Mouse (Mus musculus) left cerebral cortex, postnatal 36 days (tissue): ENCODE data around the gene Myoc. TPM values are rescaled to one million over a fixed set of nuclear protein-coding genes. Genes with fewer than 3 reads are reported as not detected.
"Not testable (repeated sequence)": the region's sequence is repeated elsewhere in the genome, so short reads cannot be mapped to it uniquely, and the experiment has no call there.

Source experiments
- DNase-seq, 2 experiments: peaks; one replicate each; pipeline ENCODE4 v3.0.0; 2021 to 2022; ENCODE audit warnings: low spot score in 2 of 2, mixed read lengths in 1 of 2
- intact Hi-C: fragments of 180-260 bp; cut with DNase I; formaldehyde crosslinking; loops from one replicate; pipeline ENCODE4 v1.15.1; 2025
- total RNA-seq, 2 experiments: library from RNA; stranded (reverse); gene quantifications; 2 replicates each; pipeline ENCODE4 v1.2.3; 2021

The Myoc gene
- 1 to 10 TPM; 4.1 to 5.9 TPM for total RNA-seq

DNA sequence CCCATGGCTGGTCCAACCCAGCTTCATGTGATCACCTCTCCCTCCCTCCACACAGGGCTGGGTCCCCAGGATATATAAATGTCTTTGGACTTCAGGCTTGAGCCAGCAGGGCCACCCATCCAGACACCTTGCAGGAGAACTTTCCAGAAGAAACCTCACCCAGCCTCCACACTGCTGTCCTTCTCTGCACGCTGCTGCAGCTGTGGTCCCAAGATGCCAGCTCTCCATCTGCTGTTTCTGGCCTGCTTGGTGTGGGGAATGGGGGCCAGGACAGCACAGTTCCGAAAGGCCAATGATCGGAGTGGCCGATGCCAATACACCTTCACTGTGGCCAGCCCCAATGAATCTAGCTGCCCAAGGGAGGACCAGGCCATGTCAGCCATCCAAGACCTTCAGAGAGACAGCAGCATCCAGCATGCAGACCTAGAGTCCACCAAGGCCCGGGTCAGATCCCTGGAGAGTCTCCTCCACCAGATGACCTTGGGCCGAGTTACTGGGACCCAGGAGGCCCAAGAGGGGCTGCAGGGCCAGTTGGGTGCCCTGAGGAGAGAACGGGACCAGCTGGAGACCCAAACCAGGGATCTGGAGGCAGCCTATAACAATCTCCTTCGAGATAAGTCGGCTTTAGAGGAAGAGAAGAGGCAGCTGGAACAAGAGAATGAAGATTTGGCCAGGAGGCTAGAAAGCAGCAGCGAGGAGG, at the start of gene Myoc:
Gene Myoc (plus strand): TSS at position 105 of the 700 bp plus-strand sequence.
- no peak for DNase-seq
- intact Hi-C loops, result no loop called here

DNA sequence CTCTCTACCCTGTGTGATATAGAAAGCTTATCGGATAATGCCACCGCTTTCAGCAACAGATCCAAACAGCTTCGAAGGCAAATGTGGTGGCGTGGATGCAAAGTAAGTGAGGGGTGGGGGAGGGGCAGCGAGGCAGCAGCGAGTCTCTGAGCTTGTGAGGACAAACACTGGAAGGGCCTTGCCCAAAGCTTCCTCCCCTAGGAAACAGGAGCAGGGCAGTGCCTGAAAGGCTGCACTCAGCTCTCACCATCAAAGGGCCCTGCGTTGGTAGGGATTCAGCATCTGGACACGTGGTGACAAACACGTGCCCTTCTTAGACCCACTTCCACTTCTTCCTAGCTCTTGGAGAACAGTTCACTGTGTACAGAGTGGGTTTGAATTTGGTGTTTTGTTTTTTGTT, 49.5 kb upstream of the Myoc start:
- intact Hi-C loops, result no loop called here
- no peak for DNase-seq

DNA sequence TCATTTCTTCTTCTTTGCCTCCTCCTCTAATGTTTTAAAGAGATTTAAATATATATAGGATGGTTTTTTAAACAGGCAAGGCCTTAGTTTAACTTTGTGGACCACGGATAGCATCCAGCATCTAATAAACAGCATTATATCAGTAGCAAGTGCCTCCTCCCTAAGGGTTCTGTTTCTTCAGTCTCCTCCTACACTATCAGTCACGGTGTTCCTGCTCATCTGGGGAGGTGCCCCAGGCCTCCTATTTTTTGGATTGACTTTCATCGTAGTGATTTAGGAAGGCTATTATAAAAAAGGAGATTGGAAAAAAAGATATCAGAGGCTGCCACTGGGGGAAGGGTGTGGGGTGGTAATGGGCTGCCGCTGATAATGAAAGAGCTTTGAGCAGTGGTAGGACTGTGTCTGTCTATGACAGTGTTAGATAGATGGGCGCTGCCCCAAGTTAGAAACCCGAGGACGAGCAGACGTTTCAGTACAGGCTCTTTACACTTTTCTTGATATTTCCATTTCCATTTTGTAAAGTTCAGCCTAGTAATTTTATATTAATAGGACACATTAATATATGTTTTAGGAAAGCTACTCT, 48.4 kb upstream of the Myoc start:
- intact Hi-C loops, result no loop called here
- DNase-seq, result no peak

DNA sequence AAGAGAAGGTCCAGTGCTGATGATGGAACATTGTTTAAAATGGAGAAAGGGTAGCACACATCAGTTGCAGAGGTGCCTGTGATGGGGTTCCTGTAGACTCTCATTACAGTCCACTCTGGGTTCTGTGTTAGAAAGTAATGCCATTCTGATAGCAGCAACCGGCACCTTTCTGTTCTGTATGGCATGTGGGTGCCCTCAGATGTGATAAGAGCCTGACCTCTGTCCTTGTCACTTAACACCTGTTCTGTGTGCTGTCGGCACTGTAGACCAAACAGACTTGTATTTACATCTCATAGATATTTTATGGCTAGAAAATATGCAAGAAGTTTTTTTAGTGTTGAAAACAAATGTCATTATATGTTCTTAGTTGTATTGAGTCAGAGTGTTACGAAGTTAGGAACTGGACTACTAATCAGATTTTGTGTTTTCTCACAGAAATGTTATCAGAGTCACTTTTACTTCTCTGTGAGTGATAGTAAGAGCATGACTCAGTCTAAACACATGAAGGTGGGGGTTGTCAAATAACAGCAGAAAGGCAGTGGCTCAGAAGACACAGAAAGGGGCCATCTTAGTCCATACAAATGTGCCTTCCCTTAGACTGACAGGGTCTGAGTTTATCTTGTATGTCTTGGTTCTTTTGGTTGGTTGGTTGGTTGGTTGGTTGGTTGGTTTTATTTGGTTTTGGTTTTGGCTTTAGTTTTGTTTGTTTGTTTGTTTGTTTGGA, 41.4 kb upstream of the Myoc start:
- intact Hi-C loops, result no loop called here
- DNase-seq, result no peak

DNA sequence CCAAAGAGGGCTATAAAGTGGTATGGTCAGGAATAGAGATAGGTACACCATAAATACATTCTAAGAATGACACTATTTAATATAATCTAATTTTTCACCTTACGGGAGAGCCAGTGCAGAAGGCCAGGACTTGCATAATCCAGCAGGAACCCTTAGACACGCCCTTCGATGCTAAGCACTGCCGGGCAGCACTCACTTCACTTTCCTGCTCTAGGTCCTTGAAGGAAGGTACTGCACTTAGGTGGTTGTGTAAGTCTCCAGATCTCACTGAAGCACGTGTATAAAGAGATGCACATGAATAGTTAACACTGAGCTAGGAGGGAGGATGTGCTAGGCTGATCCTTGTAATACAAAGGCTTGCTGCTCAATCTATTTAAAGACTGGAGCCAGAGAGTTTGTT, 39.3 kb upstream of the Myoc start:
- intact Hi-C loops, result no loop called here
- DNase-seq, result no peak

DNA sequence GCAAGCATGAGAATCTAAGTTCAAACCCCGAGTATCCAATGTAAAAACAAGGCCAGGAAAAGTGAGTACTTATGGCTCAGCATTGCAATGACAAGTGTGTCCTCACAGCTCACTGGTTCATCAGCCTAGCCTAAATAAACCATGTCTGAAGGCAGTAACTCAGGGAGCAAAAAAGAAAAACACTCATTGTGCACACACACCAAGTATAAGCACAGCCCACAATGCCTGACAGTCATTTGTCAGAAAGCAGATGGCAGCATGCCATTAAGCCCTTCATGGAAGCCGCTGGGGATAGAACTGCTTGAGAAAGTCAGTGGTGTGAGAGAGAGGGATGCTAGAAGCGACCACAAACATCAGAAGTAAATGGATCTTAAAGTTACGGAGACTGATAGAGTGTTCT, 37.7 kb upstream of the Myoc start:
- intact Hi-C loops, result no loop called here
- DNase-seq, result no peak

DNA sequence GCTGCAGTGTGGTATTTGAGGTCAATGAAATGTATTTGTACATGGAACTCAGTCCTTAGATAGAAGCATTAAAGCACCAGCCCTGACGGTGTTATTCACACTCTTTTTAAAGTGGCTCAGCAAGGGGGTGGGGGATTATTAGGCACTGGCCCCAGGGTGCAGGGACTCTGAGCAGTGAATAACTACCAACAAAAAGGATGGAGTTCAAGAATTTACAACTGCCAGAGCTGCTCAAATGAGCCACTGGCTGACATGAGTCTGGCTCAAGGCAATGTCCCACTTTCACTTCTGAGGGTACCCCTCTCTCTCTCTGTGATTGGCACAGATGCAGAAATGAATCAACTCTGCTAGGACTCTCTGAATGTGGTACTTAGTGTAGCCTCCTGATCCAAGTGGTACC, 30.8 kb upstream of the Myoc start:
- no peak for DNase-seq
- intact Hi-C loops, result no loop called here

DNA sequence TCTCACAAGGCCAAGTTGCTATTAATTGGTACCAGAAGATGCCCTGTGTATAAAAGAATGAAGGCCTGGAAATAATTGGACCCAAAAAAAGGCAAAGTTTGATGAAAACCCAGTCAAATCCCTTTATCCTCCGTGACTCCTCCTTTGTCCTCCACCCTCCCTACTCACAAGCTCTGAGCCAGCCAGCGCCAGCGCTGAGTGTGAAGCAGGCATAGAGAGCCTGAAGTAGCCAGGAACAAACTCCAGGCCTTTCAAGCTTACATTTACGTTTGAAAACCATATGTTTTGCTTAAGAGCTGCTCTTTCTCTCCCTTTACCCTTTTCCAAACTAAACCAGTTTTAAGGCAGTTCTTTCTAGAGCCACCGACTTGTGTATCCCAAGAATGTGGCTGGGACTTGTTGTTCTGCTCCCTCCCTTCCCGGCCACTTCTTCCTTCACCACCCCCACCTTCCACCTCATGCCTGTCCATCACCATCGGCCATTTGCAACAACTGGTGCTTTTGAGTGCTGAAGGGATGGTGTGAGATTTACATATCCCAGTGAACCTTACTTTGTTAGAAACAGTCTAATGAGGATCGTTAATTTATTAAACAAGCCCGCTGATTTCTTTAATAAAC, 29.2 kb upstream of the Myoc start:
- intact Hi-C loops, result no loop called here
- DNase-seq, result no peak

DNA sequence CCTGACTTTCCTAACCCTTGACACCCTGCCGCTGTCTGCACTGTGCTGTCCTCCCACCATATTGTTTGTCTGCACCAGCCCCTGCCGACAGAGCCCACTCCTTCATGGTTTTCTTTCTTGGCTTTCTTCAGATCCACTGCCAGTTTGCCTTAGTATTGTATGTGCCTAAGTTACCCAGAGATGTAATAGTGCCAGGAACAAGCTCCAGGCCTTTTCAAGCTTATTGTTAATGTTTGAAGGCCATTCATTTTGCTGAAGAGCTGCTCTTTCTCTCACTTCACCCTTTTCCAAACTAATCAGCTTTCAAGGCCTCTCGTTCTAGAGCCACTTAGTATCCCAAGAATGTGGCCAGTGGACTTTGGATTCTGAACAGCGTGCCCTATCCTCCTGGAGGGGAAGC, 27.8 kb upstream of the Myoc start:
- no peak for DNase-seq
- intact Hi-C loops, result no loop called here

DNA sequence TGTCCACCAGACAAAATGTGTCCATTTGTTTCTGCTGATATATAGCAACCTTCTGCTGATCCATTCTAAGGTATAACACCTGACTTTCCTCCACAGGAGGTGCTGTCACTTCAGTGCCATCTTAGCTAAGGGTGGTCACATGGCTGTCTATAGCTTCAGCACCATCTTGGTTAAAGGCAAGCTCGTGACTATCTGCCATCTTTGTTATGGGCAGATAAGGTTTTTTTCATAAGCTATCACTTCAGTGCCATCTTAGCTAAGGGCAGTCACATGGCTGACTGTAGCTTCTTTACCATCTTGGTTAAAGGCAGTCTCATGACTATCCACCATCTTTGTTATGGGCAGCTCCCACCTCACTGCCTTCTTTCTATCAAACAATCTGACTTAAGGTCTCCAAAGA, 23.4 kb upstream of the Myoc start:
- intact Hi-C loops, result no loop called here
- DNase-seq, result no peak

DNA sequence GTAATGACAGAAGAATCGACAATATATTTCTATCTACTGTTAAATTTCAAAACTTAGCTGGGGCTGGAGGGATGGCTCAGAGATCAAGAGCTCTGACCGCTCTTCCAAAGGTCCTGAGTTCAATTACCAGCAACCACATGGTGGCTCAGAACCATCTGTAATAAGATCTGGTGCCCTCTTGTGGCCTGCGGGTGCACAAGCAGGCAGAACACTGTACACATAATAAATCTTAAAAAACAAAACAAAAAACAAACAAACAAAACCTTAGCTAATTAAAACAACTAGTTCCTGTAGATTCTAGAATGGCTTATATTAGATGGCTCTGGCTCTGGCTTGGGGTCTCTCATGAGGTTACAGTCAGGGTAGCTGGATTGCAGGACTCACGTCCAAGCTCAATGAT, 18.5 kb upstream of the Myoc start:
- DNase-seq, result no peak
- intact Hi-C loops, result no loop called here

DNA sequence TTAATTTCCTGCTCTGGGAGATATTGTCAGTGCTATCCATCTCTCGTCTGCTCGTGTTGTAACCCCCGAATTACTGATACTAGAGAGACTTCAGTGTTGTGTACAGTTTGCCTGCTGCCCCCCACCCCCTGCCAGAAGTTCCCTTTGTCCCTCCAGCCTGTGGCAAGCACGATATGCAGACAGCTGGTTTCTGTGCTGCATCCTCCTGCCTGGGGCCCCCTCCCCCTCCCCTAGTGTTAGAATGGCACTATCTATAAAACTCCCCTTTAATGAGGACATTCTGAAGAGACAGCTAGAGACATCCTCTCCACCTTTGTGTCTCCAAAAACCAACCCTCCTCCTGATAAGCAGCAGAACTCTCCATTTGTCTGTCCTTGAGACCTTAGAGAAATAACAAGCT, 15.1 kb upstream of the Myoc start:
- intact Hi-C loops, result no loop called here
- DNase-seq, result no peak

DNA sequence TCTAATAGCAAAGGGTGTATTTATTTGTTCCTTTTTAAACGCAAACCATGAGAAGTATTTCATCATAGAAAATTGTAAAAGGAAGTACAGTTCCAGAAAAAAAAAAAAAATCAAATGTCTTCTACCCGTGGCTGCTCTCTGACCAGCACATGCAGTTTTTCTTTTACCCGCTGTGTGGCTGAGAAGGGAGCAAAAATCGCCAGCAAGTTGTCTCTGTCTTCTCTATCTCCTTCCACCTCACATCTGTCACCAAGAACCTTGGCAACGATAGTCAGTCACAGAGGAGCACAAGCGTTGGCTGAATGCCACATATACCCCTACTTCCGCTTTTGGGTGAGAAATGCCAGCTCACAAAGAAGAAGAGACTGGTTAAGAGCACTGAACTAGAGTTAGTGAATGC, 13.7 kb upstream of the Myoc start:
- DNase-seq, result no peak
- intact Hi-C loops, result no loop called here

DNA sequence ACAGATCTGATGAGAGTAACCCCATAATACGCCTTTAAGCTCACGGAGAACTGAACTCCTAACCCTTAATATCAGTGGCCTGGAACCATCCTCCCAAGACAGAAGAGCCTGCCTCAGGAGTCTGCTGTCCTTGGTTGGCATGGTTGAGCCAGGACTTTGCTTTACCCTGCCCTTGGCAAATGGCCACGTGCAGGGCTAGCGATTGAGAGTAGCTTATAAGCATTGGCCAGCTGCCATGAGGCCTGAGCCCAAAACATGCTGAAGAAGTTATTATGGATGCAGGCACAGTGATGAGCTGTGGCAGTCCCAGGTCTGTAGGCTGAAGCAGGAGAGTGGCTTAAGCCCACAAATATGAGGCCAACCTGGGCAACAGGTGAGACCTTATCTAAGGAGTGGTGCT, 11.1 kb upstream of the Myoc start:
- DNase-seq, intact Hi-C loops: not testable (repeated sequence)

DNA sequence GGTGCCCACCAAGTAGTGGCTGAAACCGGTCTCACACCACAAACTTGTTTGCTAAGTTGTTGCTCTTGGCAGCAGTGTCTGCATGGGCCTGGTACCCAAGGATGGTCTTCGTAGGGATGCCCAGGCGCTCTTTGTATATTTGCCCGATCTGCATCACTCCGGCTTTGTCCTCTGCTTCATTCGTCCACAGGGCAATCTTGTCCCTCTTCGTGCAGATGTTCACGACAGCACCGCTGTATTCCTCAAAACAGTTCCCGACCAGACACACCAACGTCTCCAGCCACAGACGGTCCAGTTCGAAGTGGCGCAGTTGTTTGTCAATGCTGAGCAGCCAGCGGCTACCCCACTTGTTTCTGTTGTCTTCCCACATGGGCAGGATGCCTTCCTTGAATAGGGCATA, 10.6 kb upstream of the Myoc start:
- intact Hi-C loops, result not testable (repeated sequence)

DNA sequence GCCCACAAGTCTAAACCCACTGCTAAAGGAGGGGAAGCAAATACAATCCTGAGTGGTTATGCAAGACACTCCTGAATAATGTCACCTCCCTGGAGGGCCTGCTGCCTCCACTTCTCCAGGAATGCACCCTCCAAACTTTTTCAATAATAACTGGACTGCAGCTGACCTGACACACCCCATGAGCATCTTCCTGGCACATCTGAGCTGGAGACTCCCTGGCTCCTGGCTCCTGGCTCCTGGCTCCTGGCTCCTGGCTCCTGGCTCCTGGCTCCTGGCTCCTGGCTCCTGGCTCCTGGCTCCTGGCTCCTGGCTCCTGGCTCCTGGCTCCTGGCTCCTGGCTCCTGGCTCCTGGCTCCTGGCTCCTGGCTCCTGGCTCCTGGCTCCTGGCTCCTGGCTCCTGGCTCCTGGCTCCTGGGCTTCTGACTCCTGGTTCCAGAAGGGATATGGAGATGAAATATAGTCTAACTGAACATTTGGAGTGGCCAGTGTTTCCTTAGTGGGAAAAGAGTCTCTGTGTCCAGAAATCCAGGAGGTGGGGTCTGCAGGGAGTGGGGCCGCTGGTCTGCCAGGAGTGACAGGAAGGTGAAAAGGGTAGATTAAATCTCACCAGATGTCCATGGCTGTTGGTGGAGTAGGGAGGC, 3.5 kb upstream of the Myoc start:
- DNase-seq, intact Hi-C loops: not testable (repeated sequence)

More for the DNA sequence above, 10.6 kb upstream of the Myoc start:
- not testable (repeated sequence) for DNase-seq

DNA sequence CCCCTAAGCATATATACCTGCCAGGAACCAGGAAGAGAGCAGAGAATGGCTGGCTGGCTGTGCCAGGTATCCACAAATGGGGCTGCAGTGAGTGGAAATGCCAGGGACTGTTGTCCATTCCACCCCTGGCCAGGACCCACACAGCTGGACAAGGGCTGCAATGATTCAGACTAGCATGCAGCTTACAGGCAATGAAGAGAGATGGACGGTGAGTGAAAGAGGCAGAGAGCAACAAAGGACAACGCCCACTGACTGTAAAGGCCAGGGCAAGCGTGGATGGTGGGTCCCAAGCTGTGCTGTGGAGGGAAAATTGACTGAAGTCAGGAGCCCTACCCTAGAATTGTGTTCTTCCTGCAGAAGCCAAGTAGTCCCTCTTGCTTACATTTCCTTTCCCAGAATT, 2.4 kb upstream of the Myoc start:
- intact Hi-C loops, result no loop called here
- no peak for DNase-seq

DNA sequence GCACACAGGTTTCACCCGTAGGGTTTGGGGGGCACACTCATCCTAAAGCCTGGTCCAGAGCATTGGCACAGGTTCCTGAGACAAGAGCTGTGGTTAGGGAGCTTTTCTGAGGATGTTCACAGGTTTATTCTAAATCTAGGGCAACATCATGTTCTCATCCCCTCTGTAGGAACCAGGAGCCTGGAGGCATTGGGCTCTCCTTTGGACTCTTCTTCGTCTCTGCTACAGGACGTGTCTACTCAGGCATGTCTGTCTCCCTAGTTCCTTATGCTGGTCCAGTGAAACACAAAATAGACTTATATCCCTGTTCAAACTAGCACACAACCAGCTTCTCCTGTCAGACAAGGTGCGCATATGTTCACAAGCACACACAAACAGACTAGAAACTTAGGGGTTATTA, 420 bp upstream of the Myoc start:
- no peak for DNase-seq
- intact Hi-C loops, result no loop called here

DNA sequence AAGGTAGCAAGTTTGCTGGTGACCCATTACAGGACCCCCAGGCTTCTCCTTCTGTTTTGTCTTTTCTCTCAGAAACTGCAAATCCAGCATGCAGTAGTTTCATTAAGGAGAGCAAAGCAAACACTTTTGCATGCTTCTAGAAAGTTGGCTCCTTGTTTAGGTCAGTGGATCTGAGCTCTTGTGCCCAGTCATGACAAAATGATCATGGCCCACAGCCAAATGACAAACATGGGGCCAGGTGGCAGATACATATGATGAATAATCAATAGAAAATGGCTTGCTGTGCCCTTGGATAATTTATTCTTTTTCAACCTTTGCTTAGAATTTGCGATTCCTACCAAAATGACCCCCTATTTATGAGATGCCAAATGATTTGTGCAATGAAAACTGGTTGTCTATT, 906 bp downstream of the Myoc start:
- DNase-seq, result no peak
- intact Hi-C loops, result no loop called here

DNA sequence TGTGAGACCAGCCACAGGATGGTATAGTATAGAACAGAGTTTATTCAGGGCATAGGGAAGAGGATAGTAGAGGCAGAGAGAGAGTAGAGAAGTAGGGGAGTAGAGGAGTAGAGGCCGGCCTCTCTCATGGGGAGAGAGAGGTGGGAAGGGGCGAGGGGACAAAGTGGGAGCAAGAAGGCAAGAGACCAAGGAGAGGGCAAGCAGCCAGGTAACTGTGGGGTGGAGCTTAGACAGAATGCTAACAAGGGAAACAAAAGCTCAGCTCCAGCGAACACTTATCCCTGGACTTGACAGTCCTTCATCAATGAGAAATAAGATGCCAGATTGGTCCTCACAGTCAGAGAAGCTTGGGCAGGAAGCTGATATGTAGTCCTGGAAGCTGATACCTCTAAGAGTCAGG, 3.6 kb downstream of the Myoc start:
- no peak for DNase-seq

More for the DNA sequence above, 3.6 kb downstream of the Myoc start:
- intact Hi-C loops, result no loop called here
